Mouse (Mus musculus): ENCODE data around the gene Eif4a3. TPM values are rescaled to one million over a fixed set of nuclear protein-coding genes. Genes with fewer than 3 reads are reported as not detected.
"Not testable (repeated sequence)": the region's sequence is repeated elsewhere in the genome, so short reads cannot be mapped to it uniquely, and the experiment has no call there.

Gene Eif4a3
- polyA plus RNA-seq, 2 experiments: 228 to 339 TPM

- H3K36me3 ChIP-seq (ENCODE audit: control insufficient read depth, insufficient read depth, low read length): peaks cover 65% of the 10 kb centered on the region
- ATAC-seq (ENCODE audit: low FRiP score, low read depth): no peak
- DNase-seq (ENCODE audit: low spot score): no peak
- no peak overlapping the region for H3K4me3 ChIP-seq (replicated peaks; ENCODE audit: low read length)
- H3K9ac ChIP-seq (ENCODE audit: low read depth, low read length, severe bottlenecking): no peak overlapping the region
- no peak overlapping the region for H3K27ac ChIP-seq (replicated peaks; ENCODE audit: low read depth, low read length)
- H3K27me3 ChIP-seq (ENCODE audit: control insufficient read depth, insufficient read depth, low read length): no peaks in the 10 kb centered on the region
- H3K4me1 ChIP-seq (ENCODE audit: control insufficient read depth, insufficient read depth, low read length): no peaks in the 10 kb centered on the region
- no peak overlapping the region for H3K4me2 ChIP-seq (replicated peaks; ENCODE audit: low read depth, low read length, severe bottlenecking)
- WGBS: 86% methylated on average over 15 of the region's 15 CpGs
- H3K9me3 ChIP-seq (ENCODE audit: control insufficient read depth, low read length): no peaks in the 10 kb centered on the region
- TF ChIP-seq POLR2A (IDR thresholded peaks at IDR 0.05; ENCODE audit: borderline replicate concordance, extremely low read depth, insufficient read depth, insufficient read length): no peak
Observed at GRCm38 (mm10) chr11:119281030-119281429, 18.9 kb downstream of the Eif4a3 start.

GRCm38 (mm10) chr11:119273186-119273930, 26.5 kb downstream of the Eif4a3 start:
- H3K27ac ChIP-seq (replicated peaks; ENCODE audit: low read depth, low read length): no peak overlapping the region
- no peak overlapping the region for H3K9ac ChIP-seq (ENCODE audit: low read depth, low read length, severe bottlenecking)
- TF ChIP-seq POLR2A (IDR thresholded peaks at IDR 0.05; ENCODE audit: borderline replicate concordance, extremely low read depth, insufficient read depth, insufficient read length): no peak
- peaks cover 48% of the 10 kb centered on the region for H3K36me3 ChIP-seq (ENCODE audit: control insufficient read depth, insufficient read depth, low read length)
- H3K4me1 ChIP-seq (ENCODE audit: control insufficient read depth, insufficient read depth, low read length): 0 out of 2 replicates have a peak, but pooled peaks cover 3% of the 10 kb centered on the region
- no peak for ATAC-seq (ENCODE audit: low FRiP score, low read depth)
- no peaks in the 10 kb centered on the region for H3K27me3 ChIP-seq (ENCODE audit: control insufficient read depth, insufficient read depth, low read length)
- no peak overlapping the region for H3K4me2 ChIP-seq (replicated peaks; ENCODE audit: low read depth, low read length, severe bottlenecking)
- 87% methylated on average over 8 of the region's 8 CpGs for WGBS
- no peak for DNase-seq (ENCODE audit: low spot score)
- no peaks in the 10 kb centered on the region for H3K9me3 ChIP-seq (ENCODE audit: control insufficient read depth, low read length)
- no peak overlapping the region for H3K4me3 ChIP-seq (replicated peaks; ENCODE audit: low read length)

- ATAC-seq (ENCODE audit: low FRiP score, low read depth); H3K9ac ChIP-seq (ENCODE audit: low read depth, low read length, severe bottlenecking); H3K4me1 ChIP-seq (ENCODE audit: control insufficient read depth, insufficient read depth, low read length); H3K27ac ChIP-seq (replicated peaks; ENCODE audit: low read depth, low read length); H3K27me3 ChIP-seq (ENCODE audit: control insufficient read depth, insufficient read depth, low read length); H3K9me3 ChIP-seq (ENCODE audit: control insufficient read depth, low read length); H3K4me3 ChIP-seq (replicated peaks; ENCODE audit: low read length); H3K4me2 ChIP-seq (replicated peaks; ENCODE audit: low read depth, low read length, severe bottlenecking); DNase-seq (ENCODE audit: low spot score): not testable (repeated sequence)
- peaks cover 46% of the 10 kb centered on the region for H3K36me3 ChIP-seq (ENCODE audit: control insufficient read depth, insufficient read depth, low read length)
- WGBS: 69% methylated on average over 3 of the region's 3 CpGs
Observed at GRCm38 (mm10) chr11:119272492-119272891, 27.4 kb downstream of the Eif4a3 start.

- WGBS: 76% methylated on average over 16 of the region's 16 CpGs
- Histone ChIP-seq H3K4me2 (replicated peaks; ENCODE audit: low read depth, low read length, severe bottlenecking) (peak overlapping the region; percentile 85), H3K4me3 (replicated peaks; ENCODE audit: low read length) (peak overlapping the region; percentile 66), H3K4me1 (ENCODE audit: control insufficient read depth, insufficient read depth, low read length) (peaks cover 7% of the 10 kb centered on the region), H3K9ac (ENCODE audit: low read depth, low read length, severe bottlenecking) (peak overlapping the region; percentile 65), H3K36me3 (ENCODE audit: control insufficient read depth, insufficient read depth, low read length) (peaks cover 16% of the 10 kb centered on the region), H3K27me3 (ENCODE audit: control insufficient read depth, insufficient read depth, low read length) (no peaks in the 10 kb centered on the region), H3K27ac (replicated peaks; ENCODE audit: low read depth, low read length) (no peak overlapping the region), H3K9me3 (ENCODE audit: control insufficient read depth, low read length) (no peaks in the 10 kb centered on the region)
- TF ChIP-seq POLR2A (IDR thresholded peaks at IDR 0.05; ENCODE audit: borderline replicate concordance, extremely low read depth, insufficient read depth, insufficient read length): no peak
- DNase-seq (ENCODE audit: low spot score): no peak
- no peak for ATAC-seq (ENCODE audit: low FRiP score, low read depth)
Observed at GRCm38 (mm10) chr11:119268557-119269195, 31.2 kb downstream of the Eif4a3 start.

- H3K4me1 ChIP-seq (ENCODE audit: control insufficient read depth, insufficient read depth, low read length): peaks cover 7% of the 10 kb centered on the region
- H3K27ac ChIP-seq (replicated peaks; ENCODE audit: low read depth, low read length): no peak within 1 kb of the TSS
- H3K4me3 ChIP-seq (replicated peaks; ENCODE audit: low read length): peak within 1 kb of the TSS; percentile 66
- H3K4me2 ChIP-seq (replicated peaks; ENCODE audit: low read depth, low read length, severe bottlenecking): peak within 1 kb of the TSS; percentile 85
- peaks cover 9% of the 10 kb centered on the region for H3K36me3 ChIP-seq (ENCODE audit: control insufficient read depth, insufficient read depth, low read length)
- DNase-seq (ENCODE audit: low spot score): peak; percentile 93
- WGBS: 3% methylated on average over 50 of the region's 52 CpGs
- 0 out of 2 replicates have a peak, but pooled peaks have one; percentile 29 for TF ChIP-seq POLR2A (IDR thresholded peaks at IDR 0.05; ENCODE audit: borderline replicate concordance, extremely low read depth, insufficient read depth, insufficient read length)
- no peaks in the 10 kb centered on the region for H3K9me3 ChIP-seq (ENCODE audit: control insufficient read depth, low read length)
- ATAC-seq (ENCODE audit: low FRiP score, low read depth): peak; percentile 92
- H3K9ac ChIP-seq (ENCODE audit: low read depth, low read length, severe bottlenecking): peak within 1 kb of the TSS; percentile 65
- no peaks in the 10 kb centered on the region for H3K27me3 ChIP-seq (ENCODE audit: control insufficient read depth, insufficient read depth, low read length)
Observed at GRCm38 (mm10) chr11:119267768-119268556, 31.9 kb downstream of the Eif4a3 start, which contains the start of gene Gaa. TSS of gene Gaa (plus strand) at chr11:119267887.
